Mouse (Mus musculus): ENCODE measurements around the gene Lifr. TPM values are rescaled to one million over a fixed set of nuclear protein-coding genes. Genes with fewer than 3 reads are reported as not detected.

The Lifr gene
- polyA plus RNA-seq, 1 experiment from 2014 or later = 17.4 TPM

GRCm38 (mm10) chr15:7204917-7205316 is 114.5 kb downstream of the Lifr start:
- Histone ChIP-seq H3K9ac (no peak overlapping the region), H3K27ac (peak overlapping the region; percentile 77), H3K36me3 (0 out of 2 replicates have a peak, but pooled peaks cover 5% of the 10 kb centered on the region), H3K27me3 (no peaks in the 10 kb centered on the region), H3K4me3 (no peak overlapping the region), H3K4me1 (replicated peaks) (peaks cover 69% of the 10 kb centered on the region), H3K4me2 (no peak overlapping the region), H3K9me3 (replicated peaks) (no peaks in the 10 kb centered on the region)
- WGBS = 84% methylated on average over 13 of the region's 13 CpGs
- ATAC-seq (replicated peaks; ENCODE audit: insufficient number of reproducible peaks, insufficient read depth, low FRiP score, low read depth) = no peak

GRCm38 (mm10) chr15:7206110-7206509 is 115.7 kb downstream of the Lifr start:
- Histone ChIP-seq H3K36me3 (0 out of 2 replicates have a peak, but pooled peaks cover 5% of the 10 kb centered on the region), H3K9me3 (replicated peaks) (no peaks in the 10 kb centered on the region), H3K4me3 (no peak overlapping the region), H3K27ac (peak overlapping the region; percentile 77), H3K4me2 (no peak overlapping the region), H3K9ac (no peak overlapping the region), H3K4me1 (replicated peaks) (peaks cover 59% of the 10 kb centered on the region), H3K27me3 (no peaks in the 10 kb centered on the region)
- 35% methylated on average over 5 of the region's 5 CpGs for WGBS
- no peak; the same call in 1 of the 2 replicates for ATAC-seq (replicated peaks; ENCODE audit: insufficient number of reproducible peaks, insufficient read depth, low FRiP score, low read depth)

GRCm38 (mm10) chr15:7207292-7207691 is 116.9 kb downstream of the Lifr start:
- Histone ChIP-seq H3K27me3 (no peaks in the 10 kb centered on the region), H3K4me3 (no peak overlapping the region), H3K4me2 (no peak overlapping the region), H3K36me3 (0 out of 2 replicates have a peak, but pooled peaks cover 5% of the 10 kb centered on the region), H3K9me3 (replicated peaks) (no peaks in the 10 kb centered on the region), H3K4me1 (replicated peaks) (peaks cover 47% of the 10 kb centered on the region), H3K27ac (no peak overlapping the region), H3K9ac (no peak overlapping the region)
- 87% methylated on average over 7 of the region's 7 CpGs for WGBS
- ATAC-seq (replicated peaks; ENCODE audit: insufficient number of reproducible peaks, insufficient read depth, low FRiP score, low read depth) = no peak

GRCm38 (mm10) chr15:7208180-7208579 is 117.8 kb downstream of the Lifr start:
- WGBS = 60% methylated on average over 9 of the region's 9 CpGs
- Histone ChIP-seq H3K4me1 (replicated peaks) (peaks cover 42% of the 10 kb centered on the region), H3K27me3 (no peaks in the 10 kb centered on the region), H3K9me3 (replicated peaks) (no peaks in the 10 kb centered on the region), H3K4me3 (no peak overlapping the region), H3K27ac (0 out of 2 replicates have a peak overlapping the region, but pooled peaks have one; percentile 43), H3K36me3 (0 out of 2 replicates have a peak, but pooled peaks cover 5% of the 10 kb centered on the region), H3K9ac (no peak overlapping the region), H3K4me2 (no peak overlapping the region)
- ATAC-seq (replicated peaks; ENCODE audit: insufficient number of reproducible peaks, insufficient read depth, low FRiP score, low read depth) = no peak

GRCm38 (mm10) chr15:7213683-7214082 is 123.3 kb downstream of the Lifr start:
- H3K27me3 ChIP-seq = no peaks in the 10 kb centered on the region
- ATAC-seq (replicated peaks; ENCODE audit: insufficient number of reproducible peaks, insufficient read depth, low FRiP score, low read depth) = peak; percentile 89
- H3K36me3 ChIP-seq = no peaks in the 10 kb centered on the region
- no peak overlapping the region for H3K4me3 ChIP-seq
- WGBS = 14% methylated on average over 1 of the region's 1 CpGs
- no peaks in the 10 kb centered on the region for H3K9me3 ChIP-seq (replicated peaks)
- H3K4me1 ChIP-seq (replicated peaks) = peaks cover 18% of the 10 kb centered on the region
- no peak overlapping the region for H3K4me2 ChIP-seq
- H3K27ac ChIP-seq = peak overlapping the region; percentile 79
- H3K9ac ChIP-seq = 0 out of 2 replicates have a peak overlapping the region, but pooled peaks have one; percentile 2

- no peak for ATAC-seq (replicated peaks; ENCODE audit: insufficient number of reproducible peaks, insufficient read depth, low FRiP score, low read depth)
- no peak overlapping the region for H3K9ac ChIP-seq
- H3K9me3 ChIP-seq (replicated peaks) = no peaks in the 10 kb centered on the region
- peaks cover 21% of the 10 kb centered on the region for H3K4me1 ChIP-seq (replicated peaks)
- H3K4me3 ChIP-seq = no peak overlapping the region
- no peak overlapping the region for H3K27ac ChIP-seq
- 91% methylated on average over 3 of the region's 3 CpGs for WGBS
- H3K4me2 ChIP-seq = no peak overlapping the region
- no peaks in the 10 kb centered on the region for H3K36me3 ChIP-seq
- H3K27me3 ChIP-seq = no peaks in the 10 kb centered on the region
Observed at GRCm38 (mm10) chr15:7215845-7216244, 125.4 kb downstream of the Lifr start.

GRCm38 (mm10) chr15:7216581-7217272 is 126.3 kb downstream of the Lifr start:
- H3K9ac ChIP-seq = no peak overlapping the region
- 0 out of 2 replicates have a peak overlapping the region, but pooled peaks have one; percentile 3 for H3K27ac ChIP-seq
- no peaks in the 10 kb centered on the region for H3K9me3 ChIP-seq (replicated peaks)
- 71% methylated on average over 9 of the region's 9 CpGs for WGBS
- H3K36me3 ChIP-seq = no peaks in the 10 kb centered on the region
- no peak for ATAC-seq (replicated peaks; ENCODE audit: insufficient number of reproducible peaks, insufficient read depth, low FRiP score, low read depth)
- peaks cover 26% of the 10 kb centered on the region for H3K4me1 ChIP-seq (replicated peaks)
- no peak overlapping the region for H3K4me2 ChIP-seq
- H3K4me3 ChIP-seq = no peak overlapping the region
- H3K27me3 ChIP-seq = no peaks in the 10 kb centered on the region

- H3K4me3 ChIP-seq = no peak overlapping the region
- 72% methylated on average over 6 of the region's 6 CpGs for WGBS
- no peak overlapping the region for H3K4me2 ChIP-seq
- H3K9ac ChIP-seq = no peak overlapping the region
- ATAC-seq (replicated peaks; ENCODE audit: insufficient number of reproducible peaks, insufficient read depth, low FRiP score, low read depth) = no peak
- no peaks in the 10 kb centered on the region for H3K27me3 ChIP-seq
- H3K36me3 ChIP-seq = no peaks in the 10 kb centered on the region
- H3K9me3 ChIP-seq (replicated peaks) = no peaks in the 10 kb centered on the region
- 0 out of 2 replicates have a peak overlapping the region, but pooled peaks have one; percentile 3 for H3K27ac ChIP-seq
- peaks cover 31% of the 10 kb centered on the region for H3K4me1 ChIP-seq (replicated peaks)
Observed at GRCm38 (mm10) chr15:7217273-7217598, 126.8 kb downstream of the Lifr start.

GRCm38 (mm10) chr15:7222809-7223208 is 132.4 kb downstream of the Lifr start:
- WGBS = 18% methylated on average over 11 of the region's 11 CpGs
- Histone ChIP-seq H3K9me3 (replicated peaks) (no peaks in the 10 kb centered on the region), H3K4me3 (peak overlapping the region; percentile 34), H3K27ac (peak overlapping the region; percentile 95), H3K27me3 (no peaks in the 10 kb centered on the region), H3K9ac (peak overlapping the region; percentile 54), H3K4me1 (replicated peaks) (peaks cover 40% of the 10 kb centered on the region), H3K4me2 (peak overlapping the region; percentile 61), H3K36me3 (no peaks in the 10 kb centered on the region)
- ATAC-seq (replicated peaks; ENCODE audit: insufficient number of reproducible peaks, insufficient read depth, low FRiP score, low read depth) = peak; percentile 89

- Histone ChIP-seq H3K27me3 (no peaks in the 10 kb centered on the region), H3K4me1 (replicated peaks) (peaks cover 40% of the 10 kb centered on the region), H3K36me3 (no peaks in the 10 kb centered on the region), H3K27ac (peak overlapping the region; percentile 95), H3K4me2 (peak overlapping the region; percentile 61), H3K9ac (0 out of 2 replicates have a peak overlapping the region, but pooled peaks have one; percentile 31), H3K4me3 (peak overlapping the region; percentile 34; the same call in 1 of the 2 replicates), H3K9me3 (replicated peaks) (no peaks in the 10 kb centered on the region)
- ATAC-seq (replicated peaks; ENCODE audit: insufficient number of reproducible peaks, insufficient read depth, low FRiP score, low read depth) = no peak
- 42% methylated on average over 12 of the region's 12 CpGs for WGBS
Observed at GRCm38 (mm10) chr15:7224151-7224775, 133.8 kb downstream of the Lifr start.

GRCm38 (mm10) chr15:7226225-7226624 is 135.8 kb downstream of the Lifr start:
- Histone ChIP-seq H3K4me3 (no peak overlapping the region), H3K4me2 (no peak overlapping the region), H3K36me3 (no peaks in the 10 kb centered on the region), H3K27me3 (no peaks in the 10 kb centered on the region), H3K9ac (no peak overlapping the region), H3K4me1 (replicated peaks) (peaks cover 36% of the 10 kb centered on the region), H3K27ac (no peak overlapping the region), H3K9me3 (replicated peaks) (no peaks in the 10 kb centered on the region)
- ATAC-seq (replicated peaks; ENCODE audit: insufficient number of reproducible peaks, insufficient read depth, low FRiP score, low read depth) = peak; percentile 32; the same call in 1 of the 2 replicates
- under 1% methylated on average over 5 of the region's 5 CpGs for WGBS

All from heart, embryonic 15.5 days (tissue).